Mouse (Mus musculus) forelimb bud, embryonic 11.5 days (tissue): Measurements from ENCODE around the gene Mast4.

Experiments
- DNase-seq: peaks from one replicate; pipeline ENCODE4 v3.0.0-alpha.2; 2012; ENCODE audit warnings: low read depth, low spot score

Gene Mast4

DNA sequence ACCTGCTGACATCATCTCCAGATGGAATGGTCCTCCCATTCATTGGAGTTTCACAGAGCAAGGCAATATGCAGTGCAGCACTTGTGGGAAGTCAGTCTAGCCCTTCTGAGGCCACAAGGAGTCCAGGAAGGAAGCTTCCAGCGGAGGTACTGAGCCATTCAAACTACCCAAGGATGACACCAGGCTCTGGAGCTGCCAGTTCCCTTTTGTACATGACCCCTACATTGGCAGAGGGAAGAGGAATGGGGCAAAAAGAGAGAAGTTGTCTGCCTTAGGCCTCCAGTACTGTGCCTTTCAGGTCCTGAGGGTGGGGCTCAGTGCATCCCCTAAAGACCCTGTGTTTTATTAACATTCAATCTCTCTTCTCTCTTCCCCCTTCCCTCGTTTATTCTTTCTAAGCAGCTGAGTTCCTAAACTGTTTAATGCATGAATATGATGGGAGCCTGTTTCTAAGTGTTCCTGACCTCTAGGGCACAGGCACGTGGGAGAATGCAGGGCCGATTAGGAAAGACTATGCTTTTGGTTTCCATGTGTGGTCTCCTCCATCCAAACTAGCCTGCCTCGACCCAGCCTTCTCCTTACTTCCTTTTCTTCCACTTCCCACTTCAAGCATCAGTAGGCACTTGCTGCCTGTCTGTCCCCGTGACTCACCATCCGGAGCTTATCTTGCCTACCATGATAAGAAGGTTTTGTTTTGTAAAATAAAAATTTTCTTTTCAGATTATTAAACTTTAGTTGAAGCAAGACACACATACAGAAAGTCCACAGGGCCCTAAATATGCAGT, 639.0 kb downstream of the Mast4 start:
- DNase-seq = no peak

- no peak for DNase-seq
These were observed 640.1 kb downstream of the Mast4 start for GRCm38 (mm10) chr13:102694154-102694553.

DNA sequence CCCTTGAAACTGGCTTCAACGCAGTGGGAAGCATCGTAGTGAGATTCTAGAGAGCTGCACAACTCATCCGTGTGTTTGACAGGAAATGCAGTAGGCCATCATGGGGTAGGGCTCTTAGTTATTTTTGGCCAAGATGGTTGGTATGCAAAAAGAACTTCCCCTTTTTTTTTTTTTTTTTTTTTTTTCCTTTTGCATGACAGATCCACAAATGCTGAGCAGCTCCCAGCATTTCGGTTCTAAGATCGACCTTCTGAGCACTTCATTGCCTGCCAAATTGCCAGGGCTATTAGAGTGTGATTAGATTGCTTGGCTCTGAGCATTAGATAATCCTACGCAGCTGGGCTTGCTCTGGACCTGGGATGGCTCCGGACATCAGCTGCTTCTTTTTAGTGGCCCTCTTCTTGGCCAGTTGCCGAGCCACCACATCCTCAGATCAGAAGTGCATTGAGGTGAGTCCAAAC, 640.9 kb downstream of the Mast4 start, which contains the start of gene Cd180:
TSS of gene Cd180 (plus strand) at position 218 of the 461 bp plus-strand sequence.
- no peak for DNase-seq

- DNase-seq = no peak
These were observed 642.7 kb downstream of the Mast4 start for GRCm38 (mm10) chr13:102691408-102692150.

DNA sequence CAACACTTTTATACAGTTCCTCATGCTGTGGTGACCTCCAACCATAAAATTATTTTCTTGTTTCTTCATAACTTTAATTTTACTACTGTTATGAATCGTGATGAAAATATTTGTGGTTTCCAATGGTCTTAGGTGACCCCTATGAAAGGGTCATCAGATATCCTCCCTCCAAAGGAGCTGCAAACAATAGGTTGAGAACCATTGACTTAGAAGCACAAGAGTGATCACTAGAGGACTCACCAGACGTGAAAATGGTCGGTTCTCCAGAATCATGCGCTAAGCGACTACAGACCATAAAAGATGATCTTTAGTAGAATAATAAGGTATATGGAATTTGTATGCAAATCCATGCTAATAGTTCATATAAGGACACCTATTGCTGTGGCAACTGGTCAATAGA, 644.1 kb downstream of the Mast4 start:
- no peak for DNase-seq

DNA sequence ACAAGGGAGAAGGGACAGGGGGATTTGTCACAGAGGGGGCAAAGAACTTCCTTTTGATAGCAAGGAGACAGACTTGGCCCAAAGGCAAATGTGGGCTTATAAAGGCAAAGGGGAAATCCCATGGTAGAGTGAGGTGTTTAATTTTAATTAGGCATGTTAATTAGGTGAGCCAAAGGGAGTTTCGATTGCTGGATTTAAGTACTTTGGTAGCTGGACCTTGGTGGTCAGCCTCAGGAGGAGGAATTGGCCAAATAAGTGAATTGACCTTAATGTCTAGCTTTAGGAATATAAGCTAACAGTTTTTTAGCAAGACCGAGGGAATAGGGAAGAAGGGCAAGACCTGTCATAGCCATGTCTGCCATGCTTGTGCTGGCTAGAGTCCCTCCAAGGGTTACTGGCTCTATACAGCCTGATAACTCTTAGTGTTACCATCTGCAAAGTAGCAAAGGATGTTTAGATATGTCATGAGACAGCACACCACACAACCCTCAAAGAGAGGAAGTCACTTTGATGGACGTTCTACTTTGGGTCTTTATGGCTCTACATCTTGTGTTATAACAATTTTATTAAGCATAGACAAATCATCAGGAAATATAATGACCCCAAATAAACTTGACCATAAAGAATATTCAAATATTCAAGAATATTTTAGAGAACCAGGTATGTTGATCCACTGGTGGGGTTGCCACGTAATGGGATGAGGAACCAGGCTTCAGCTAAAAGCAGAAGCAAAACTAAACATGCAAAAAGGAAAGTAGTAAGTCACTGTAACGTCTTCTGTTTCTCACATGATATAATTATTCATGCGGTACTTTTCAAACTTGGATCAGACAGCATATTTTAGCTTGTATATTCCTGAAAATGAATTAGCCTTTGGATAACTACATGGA, 644.9 kb downstream of the Mast4 start:
- no peak for DNase-seq

- no peak for DNase-seq
These were observed 646.2 kb downstream of the Mast4 start for GRCm38 (mm10) chr13:102688121-102688520.

DNA sequence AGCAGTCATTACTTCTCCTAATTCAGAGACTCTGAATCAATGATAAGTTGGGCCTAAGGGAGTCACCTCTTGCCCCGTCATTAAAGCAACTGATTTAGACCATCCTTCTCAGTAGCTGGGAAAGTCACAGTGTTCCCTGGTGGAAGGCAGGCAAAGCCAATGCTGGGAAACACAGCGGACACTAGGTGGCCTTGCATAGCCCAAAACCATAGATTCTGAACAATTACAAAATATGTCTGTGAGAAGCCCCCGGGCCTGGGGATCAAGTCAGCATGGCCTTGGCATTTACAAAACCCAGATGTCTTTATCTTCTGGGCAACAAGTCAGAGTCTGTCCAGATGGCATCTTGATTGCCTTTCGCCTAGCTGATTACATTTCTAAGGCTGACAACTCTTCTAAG, 649.4 kb downstream of the Mast4 start:
- no peak for DNase-seq
